Mouse (Mus musculus) G1E (cell line): ENCODE measurements around the gene AU018091.
A peak's percentile ranks its signal among the peaks of the same experiment; 100 is the strongest.

Source experiments
- CTCF ChIP-seq: IDR thresholded peaks from 2 replicates; pipeline ENCODE4 v1.5.1; 2012; ENCODE audit warnings: low read depth, low read length, inconsistent platforms, mixed read lengths
- GATA2 ChIP-seq: IDR thresholded peaks from 2 replicates; pipeline ENCODE4 v1.6.1; 2012; ENCODE audit warnings: low read depth, low read length, inconsistent platforms, borderline replicate concordance

DNA sequence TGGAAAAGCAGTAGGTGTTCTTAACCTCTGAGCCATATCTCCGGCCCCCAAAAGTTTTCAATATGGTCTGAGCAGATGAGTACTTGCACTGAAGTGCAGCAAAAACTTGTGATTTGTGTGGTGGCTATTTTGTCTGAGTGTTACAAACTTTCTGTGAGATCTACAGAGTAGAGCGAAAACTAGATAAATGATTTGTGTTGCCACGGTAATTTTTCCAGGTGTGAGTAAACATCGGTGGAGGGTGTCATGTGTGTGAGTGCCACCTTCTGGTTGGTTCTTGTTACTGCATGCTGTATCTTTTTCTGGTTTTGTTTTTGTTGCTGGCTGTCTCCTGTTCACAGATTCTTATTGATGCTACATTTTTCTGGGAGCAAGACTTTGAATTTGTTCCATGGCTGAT is 15.4 kb upstream of the AU018091 start:
- TF ChIP-seq GATA2: no peak
- TF ChIP-seq CTCF: peak; percentile 60
